Mouse (Mus musculus) olfactory bulb, adult 2 months (tissue): ENCODE measurements around the gene Mtcl1.

ENCODE experiments used
- CTCF ChIP-seq: fragments of 200-500 bp; IDR thresholded peaks from 2 replicates; pipeline ENCODE4 v1.5.1; 2012; ENCODE audit warnings: low read depth, mild to moderate bottlenecking, low read length, moderate library complexity; ENCODE audit not compliant: insufficient read depth
- POLR2A ChIP-seq: fragments of 200-500 bp; IDR thresholded peaks from 2 replicates; pipeline ENCODE4 v1.6.1; 2012; ENCODE audit warnings: mild to moderate bottlenecking, low read depth, low read length, moderate library complexity; ENCODE audit not compliant: insufficient read depth

- no peak for TF ChIP-seq POLR2A
- TF ChIP-seq CTCF = no peak
Measured at GRCm38 (mm10) chr17:66378127-66378526, 71.4 kb downstream of the Mtcl1 start.
